Mouse (Mus musculus): ENCODE measurements around the gene Bud23. TPM values are rescaled to one million over a fixed set of nuclear protein-coding genes. Genes with fewer than 3 reads are reported as not detected.

Bud23 gene
- polyA plus RNA-seq, 1 experiment from 2014 or later = 194 TPM

GRCm38 (mm10) chr5:135010841-135011743, 53.7 kb downstream of the Bud23 start:
- Histone ChIP-seq H3K4me3 (0 out of 2 replicates have a peak overlapping the region, but pooled peaks have one; percentile 3), H3K9me3 (replicated peaks) (no peaks in the 10 kb centered on the region), H3K27me3 (ENCODE audit: low read depth, poor library complexity, severe bottlenecking) (peaks cover 12% of the 10 kb centered on the region; the same call in 1 of the 2 replicates), H3K27ac (peak overlapping the region; percentile 64; the same call in 1 of the 2 replicates), H3K36me3 (no peaks in the 10 kb centered on the region), H3K4me1 (peaks cover 48% of the 10 kb centered on the region)
- WGBS = 89% methylated on average over 25 of the region's 25 CpGs
- no peak for DNase-seq (ENCODE audit: low spot score)

GRCm38 (mm10) chr5:135010320-135010709, 54.4 kb downstream of the Bud23 start:
- Histone ChIP-seq H3K27ac (peak overlapping the region; percentile 91), H3K27me3 (ENCODE audit: low read depth, poor library complexity, severe bottlenecking) (peaks cover 12% of the 10 kb centered on the region; the same call in 1 of the 2 replicates), H3K4me1 (peaks cover 43% of the 10 kb centered on the region), H3K9me3 (replicated peaks) (no peaks in the 10 kb centered on the region), H3K36me3 (no peaks in the 10 kb centered on the region), H3K4me3 (peak overlapping the region; percentile 59)
- WGBS = 55% methylated on average over 7 of the region's 7 CpGs
- no peak for DNase-seq (ENCODE audit: low spot score)

GRCm38 (mm10) chr5:135009590-135010319, 55.0 kb downstream of the Bud23 start:
- WGBS = under 1% methylated on average over 37 of the region's 37 CpGs
- H3K4me3 ChIP-seq = peak overlapping the region; percentile 59
- H3K4me1 ChIP-seq = peaks cover 42% of the 10 kb centered on the region
- H3K27ac ChIP-seq = peak overlapping the region; percentile 91
- H3K9me3 ChIP-seq (replicated peaks) = no peaks in the 10 kb centered on the region
- H3K27me3 ChIP-seq (ENCODE audit: low read depth, poor library complexity, severe bottlenecking) = peaks cover 12% of the 10 kb centered on the region; the same call in 1 of the 2 replicates
- H3K36me3 ChIP-seq = no peaks in the 10 kb centered on the region
- peak; percentile 86 for DNase-seq (ENCODE audit: low spot score)

- peaks cover 12% of the 10 kb centered on the region; the same call in 1 of the 2 replicates for H3K27me3 ChIP-seq (ENCODE audit: low read depth, poor library complexity, severe bottlenecking)
- WGBS = under 1% methylated on average over 52 of the region's 52 CpGs
- DNase-seq (ENCODE audit: low spot score) = peak; percentile 96
- no peaks in the 10 kb centered on the region for H3K36me3 ChIP-seq
- peaks cover 42% of the 10 kb centered on the region for H3K4me1 ChIP-seq
- H3K9me3 ChIP-seq (replicated peaks) = no peaks in the 10 kb centered on the region
- peak within 1 kb of the TSS; percentile 59 for H3K4me3 ChIP-seq
- peak within 1 kb of the TSS; percentile 91 for H3K27ac ChIP-seq
Observed at GRCm38 (mm10) chr5:135008671-135009589, 55.8 kb downstream of the Bud23 start, which contains the start of gene Abhd11. Abhd11 (plus strand) TSS chr5:135009152.

- H3K4me1 ChIP-seq = peaks cover 40% of the 10 kb centered on the region
- peak overlapping the region; percentile 91 for H3K27ac ChIP-seq
- peaks cover 12% of the 10 kb centered on the region; the same call in 1 of the 2 replicates for H3K27me3 ChIP-seq (ENCODE audit: low read depth, poor library complexity, severe bottlenecking)
- H3K9me3 ChIP-seq (replicated peaks) = no peaks in the 10 kb centered on the region
- no peaks in the 10 kb centered on the region for H3K36me3 ChIP-seq
- WGBS = 33% methylated on average over 16 of the region's 16 CpGs
- no peak for DNase-seq (ENCODE audit: low spot score)
- peak overlapping the region; percentile 59 for H3K4me3 ChIP-seq
Observed at GRCm38 (mm10) chr5:135007802-135008571, 56.8 kb downstream of the Bud23 start.

Other genes starting within 250 kb of the Bud23 start
- gene Tmem270, start 158.2 kb downstream of the Bud23 start, polyA plus RNA-seq (2016; fragmentation: Nextera tagmentation; extraction: Ambion mirVana) = not detected in 2 replicates
- 2.1 and 2.3 TPM in 2 replicates for gene Cldn13, start 149.4 kb downstream of the Bud23 start, polyA plus RNA-seq (2016; fragmentation: Nextera tagmentation; extraction: Ambion mirVana)
- gene Mettl27, start 132.6 kb downstream of the Bud23 start, polyA plus RNA-seq (2016; fragmentation: Nextera tagmentation; extraction: Ambion mirVana) = 11.0 and 16.5 TPM in 2 replicates
- 9.8 and 10.0 TPM in 2 replicates for gene Cldn4, start 118.0 kb downstream of the Bud23 start, polyA plus RNA-seq (2016; fragmentation: Nextera tagmentation; extraction: Ambion mirVana)
- 8.3 and 10.3 TPM in 2 replicates for gene Cldn3, start 78.7 kb downstream of the Bud23 start, polyA plus RNA-seq (2016; fragmentation: Nextera tagmentation; extraction: Ambion mirVana)
- gene Abhd11, start 55.8 kb downstream of the Bud23 start, polyA plus RNA-seq (2016; fragmentation: Nextera tagmentation; extraction: Ambion mirVana) = 23.5 and 30.1 TPM in 2 replicates
- gene Stx1a, start 41.5 kb downstream of the Bud23 start, polyA plus RNA-seq (2016; fragmentation: Nextera tagmentation; extraction: Ambion mirVana) = 7.5 and 8.1 TPM in 2 replicates
- 27.7 and 30.8 TPM in 2 replicates for gene Dnajc30, start 757 bp downstream of the Bud23 start, polyA plus RNA-seq (2016; fragmentation: Nextera tagmentation; extraction: Ambion mirVana)
- gene Vps37d, start 13.3 kb upstream of the Bud23 start, polyA plus RNA-seq (2016; fragmentation: Nextera tagmentation; extraction: Ambion mirVana) = 8.5 and 12.7 TPM in 2 replicates
- 2.5 and 5.1 TPM in 2 replicates for gene Mlxipl, start 24.9 kb upstream of the Bud23 start, polyA plus RNA-seq (2016; fragmentation: Nextera tagmentation; extraction: Ambion mirVana)
- 19.4 and 30.7 TPM in 2 replicates for gene Tbl2, start 84.7 kb upstream of the Bud23 start, polyA plus RNA-seq (2016; fragmentation: Nextera tagmentation; extraction: Ambion mirVana)
- gene Bcl7b, start 103.3 kb upstream of the Bud23 start, polyA plus RNA-seq (2016; fragmentation: Nextera tagmentation; extraction: Ambion mirVana) = 44.5 and 45.4 TPM in 2 replicates
- gene Baz1b, start 122.3 kb upstream of the Bud23 start, polyA plus RNA-seq (2016; fragmentation: Nextera tagmentation; extraction: Ambion mirVana) = 58.1 and 68.3 TPM in 2 replicates
- 0.25 and 1.7 TPM in 2 replicates for gene Fzd9, start 186.3 kb upstream of the Bud23 start, polyA plus RNA-seq (2016; fragmentation: Nextera tagmentation; extraction: Ambion mirVana)